Comparison of ENCODE assay signal across 10 mouse cellular contexts in genomic region chr10:21251881-21252534, GRCm38 (mm10). TPM values are rescaled to one million over a fixed set of nuclear protein-coding genes. Genes with fewer than 3 reads are reported as not detected.
DNase-seq lines count a peak whose midpoint lies in the region; ATAC-seq and TF ChIP-seq lines count a peak whose summit lies in the region.
"Had no signal": no experiment of that assay in that cellular context is flagged by ENCODE, and none has a peak within 500 bp of the region (broad histone marks: within the 10 kb centered on the region; RNA-seq: fewer than 3 reads in every experiment).

No protein-coding gene starts in this region.

- H3K36me3 ChIP-seq in splenic B cell, adult 2 months (ENCODE audit: control insufficient read depth, insufficient read depth, low read length, poor library complexity, severe bottlenecking): no peaks in the 10 kb centered on the region
- H3K36me3 ChIP-seq in forebrain, postnatal 0 days (ENCODE audit: insufficient read depth): no peaks in the 10 kb centered on the region
- H3K36me3 ChIP-seq: heart, embryonic 13.5 days had no signal

- TF ChIP-seq CTCF in forebrain, postnatal 0 days (IDR thresholded peaks at IDR 0.05; ENCODE audit: low read depth): no peak

- WGBS in forebrain, postnatal 0 days: 53% methylated on average over 15 of the region's 15 CpGs

- no peak overlapping the region for H3K27ac ChIP-seq in forebrain, postnatal 0 days (ENCODE audit: low read depth, low read length)
- H3K27ac ChIP-seq: heart, embryonic 13.5 days had no signal

- no peaks in the 10 kb centered on the region for H3K4me1 ChIP-seq in forebrain, postnatal 0 days (ENCODE audit: insufficient read depth)
- H3K4me1 ChIP-seq: heart, embryonic 13.5 days had no signal

- H3K9ac ChIP-seq in forebrain, postnatal 0 days: no peak overlapping the region
- H3K9ac ChIP-seq: heart, embryonic 13.5 days had no signal

- peak; percentile 94 to 95 for ATAC-seq in hematopoietic stem cell, adult 5-6 weeks (replicated peaks in 1 of 2; ENCODE audit: insufficient read depth in 1 of 2, low FRiP score in 2 of 2, low TSS enrichment in 1 of 2, low read depth in 1 of 2, poor library complexity in 2 of 2, severe bottlenecking in 2 of 2)
- ATAC-seq in forebrain, postnatal 0 days: no peak

- H3K4me3 ChIP-seq in forebrain, postnatal 0 days (ENCODE audit: low read depth, low read length): no peak overlapping the region
- H3K4me3 ChIP-seq: heart, embryonic 13.5 days; megakaryocyte, embryonic 14.5 days had no signal

- H3K4me2 ChIP-seq in forebrain, postnatal 0 days (ENCODE audit: low read depth): no peak overlapping the region
- H3K4me2 ChIP-seq: heart, embryonic 13.5 days had no signal

- no peaks in the 10 kb centered on the region for H3K27me3 ChIP-seq in splenic B cell, adult 2 months (ENCODE audit: control insufficient read depth, insufficient read depth, low read length, poor library complexity, severe bottlenecking)
- no peaks in the 10 kb centered on the region for H3K27me3 ChIP-seq in forebrain, postnatal 0 days (ENCODE audit: insufficient read depth, low read length)
- H3K27me3 ChIP-seq: heart, embryonic 13.5 days; megakaryocyte, embryonic 14.5 days had no signal

- DNase-seq in left cerebral cortex, adult 18-20 months (ENCODE audit: low spot score in 2 of 2): peak; percentile 28 to 42
- DNase-seq in left cerebral cortex, adult 11 months (ENCODE audit: low spot score): no peak
- peak; percentile 96 for DNase-seq in T-cell, adult 2 months (ENCODE audit: low spot score)
- peak; percentile 24 for DNase-seq in lung, postnatal 25 days (ENCODE audit: low spot score)
- DNase-seq in splenic B cell, adult 2 months (ENCODE audit: low read depth, low spot score): peak; percentile 38
- no peak for DNase-seq in cerebellum, adult 9-11 months
- DNase-seq in forebrain, postnatal 0 days: no peak

- no peaks in the 10 kb centered on the region for H3K9me3 ChIP-seq in forebrain, postnatal 0 days (ENCODE audit: low read length)
- H3K9me3 ChIP-seq: heart, embryonic 13.5 days; megakaryocyte, embryonic 14.5 days had no signal

RNA-seq across cellular contexts. Expression of gene Hbs1l, which starts 43.8 kb away (rescaled TPM):
- total RNA-seq in left cerebral cortex, adult 18-20 months (2021): 10 to 100 TPM; 60.2 to 63.2 TPM
- 69.3 and 72.4 TPM in 2 replicates for total RNA-seq in hematopoietic stem cell, adult 5-6 weeks (2017)
- 98.0 and 108 TPM in 2 replicates for total RNA-seq in forebrain, postnatal 0 days (2014; rRNA removed)
- 73.7 and 81.8 TPM in 2 replicates for polyA plus RNA-seq in forebrain, postnatal 0 days (2015; fragmentation: Nextera tagmentation; extraction: Ambion mirVana)

Comparison
In these comparisons a context has a peak if more than half of its experiments do, and no peak if none do; other contexts are left out.
1. DNase-seq: peak in left cerebral cortex, adult 18-20 months (2 of 2), T-cell, adult 2 months (single experiment), lung, postnatal 25 days (single experiment) and splenic B cell, adult 2 months (single experiment); none in left cerebral cortex, adult 11 months (single experiment), cerebellum, adult 9-11 months (single experiment) and forebrain, postnatal 0 days (single experiment).